Mouse (Mus musculus): Measurements from ENCODE around the gene Gnao1. TPM values are rescaled to one million over a fixed set of nuclear protein-coding genes. Genes with fewer than 3 reads are reported as not detected.
A peak's percentile ranks its signal among the peaks of the same experiment; 100 is the strongest.

The Gnao1 gene
- total RNA-seq, 2 experiments from 2014 or later, result 949 to 978 TPM

GRCm38 (mm10) chr8:93883771-93884170, 74.0 kb downstream of the Gnao1 start:
- intact Hi-C loops (cut with DNase I), result no loop called here
- DNase-seq (ENCODE audit: low spot score in 2 of 2), result no peak

GRCm38 (mm10) chr8:93884316-93884715, 74.5 kb downstream of the Gnao1 start:
- DNase-seq (ENCODE audit: low spot score in 2 of 2), result peak; percentile 78 to 92
- intact Hi-C loops (cut with DNase I), result no loop called here

- DNase-seq (ENCODE audit: low spot score in 2 of 2), result no peak
- intact Hi-C loops (cut with DNase I), result no loop called here
These were observed 76.4 kb downstream of the Gnao1 start for GRCm38 (mm10) chr8:93886181-93886580.

GRCm38 (mm10) chr8:93888150-93888676, 78.4 kb downstream of the Gnao1 start:
- intact Hi-C loops (cut with DNase I), result no loop called here
- no peak for DNase-seq (ENCODE audit: low spot score in 2 of 2)

- peak in 1 of 2 experiments; percentile 37 for DNase-seq (ENCODE audit: low spot score in 2 of 2)
- intact Hi-C loops (cut with DNase I), result no loop called here
These were observed 79.1 kb downstream of the Gnao1 start for GRCm38 (mm10) chr8:93888702-93889480.

- no peak for DNase-seq (ENCODE audit: low spot score in 2 of 2)
- intact Hi-C loops (cut with DNase I), result no loop called here
These were observed 83.8 kb downstream of the Gnao1 start for GRCm38 (mm10) chr8:93893556-93893955.

GRCm38 (mm10) chr8:93896841-93897551, 87.2 kb downstream of the Gnao1 start:
- DNase-seq (ENCODE audit: low spot score in 2 of 2), result no peak
- intact Hi-C loops (cut with DNase I), result no loop called here

- intact Hi-C loops (cut with DNase I), result no loop called here
- DNase-seq (ENCODE audit: low spot score in 2 of 2), result no peak
These were observed 88.8 kb downstream of the Gnao1 start for GRCm38 (mm10) chr8:93898570-93898969.

GRCm38 (mm10) chr8:93902040-93902439, 92.3 kb downstream of the Gnao1 start:
- intact Hi-C loops (cut with DNase I), result no loop called here
- DNase-seq (ENCODE audit: low spot score in 2 of 2), result no peak

- DNase-seq (ENCODE audit: low spot score in 2 of 2), result no peak
- intact Hi-C loops (cut with DNase I), result no loop called here
These were observed 97.2 kb downstream of the Gnao1 start for GRCm38 (mm10) chr8:93906961-93907360.

- intact Hi-C loops (cut with DNase I), result no loop called here
- DNase-seq (ENCODE audit: low spot score in 2 of 2), result peak in 1 of 2 experiments; percentile 59
These were observed 98.2 kb downstream of the Gnao1 start for GRCm38 (mm10) chr8:93907987-93908441.

GRCm38 (mm10) chr8:93908546-93908945, 98.8 kb downstream of the Gnao1 start:
- intact Hi-C loops (cut with DNase I), result no loop called here

GRCm38 (mm10) chr8:93911715-93912555, 102.2 kb downstream of the Gnao1 start:
- intact Hi-C loops (cut with DNase I), result no loop called here

More at GRCm38 (mm10) chr8:93908546-93908945, 98.8 kb downstream of the Gnao1 start:
- DNase-seq (ENCODE audit: low spot score in 2 of 2), result no peak

GRCm38 (mm10) chr8:93917859-93918421, 108.2 kb downstream of the Gnao1 start:
- peak; percentile 81 to 85 for DNase-seq (ENCODE audit: low spot score in 2 of 2)
- intact Hi-C loops (cut with DNase I), result no loop called here

More at GRCm38 (mm10) chr8:93911715-93912555, 102.2 kb downstream of the Gnao1 start:
- no peak for DNase-seq (ENCODE audit: low spot score in 2 of 2)

GRCm38 (mm10) chr8:93918580-93918979, 108.8 kb downstream of the Gnao1 start:
- intact Hi-C loops (cut with DNase I), result no loop called here
- DNase-seq (ENCODE audit: low spot score in 2 of 2), result no peak

GRCm38 (mm10) chr8:93919422-93919821, 109.7 kb downstream of the Gnao1 start:
- no peak for DNase-seq (ENCODE audit: low spot score in 2 of 2)
- intact Hi-C loops (cut with DNase I), result no loop called here

- DNase-seq (ENCODE audit: low spot score in 2 of 2), result peak in 1 of 2 experiments; percentile 38
- intact Hi-C loops (cut with DNase I), result no loop called here
These were observed 110.3 kb downstream of the Gnao1 start for GRCm38 (mm10) chr8:93919916-93920589.

- intact Hi-C loops (cut with DNase I), result no loop called here
- DNase-seq (ENCODE audit: low spot score in 2 of 2), result no peak
These were observed 110.8 kb downstream of the Gnao1 start for GRCm38 (mm10) chr8:93920590-93920948.

- peak; percentile 67 to 80 for DNase-seq (ENCODE audit: low spot score in 2 of 2)
- intact Hi-C loops (cut with DNase I), result no loop called here
These were observed 114.2 kb downstream of the Gnao1 start for GRCm38 (mm10) chr8:93923897-93924334.

Data from left cerebral cortex, postnatal 14 days (tissue).